Mouse (Mus musculus) gastrocnemius, adult 18-20 months (tissue): ENCODE measurements around the gene Olfr148. TPM values are rescaled to one million over a fixed set of nuclear protein-coding genes. Genes with fewer than 3 reads are reported as not detected.

Source experiments
- DNase-seq: peaks from one replicate; pipeline ENCODE4 v3.0.0; 2021; ENCODE audit warnings: low spot score
- long read RNA-seq, 2 experiments: library from polyadenylated mRNA; stranded (forward); transcript quantifications; one replicate each; pipeline ENCODE4 v2.0.0; 2021
- total RNA-seq, 2 experiments: library from RNA; stranded (reverse); gene quantifications; 2 replicates each; pipeline ENCODE4 v1.2.3; 2021

Olfr148 gene
- total RNA-seq: not detected
- long read RNA-seq, experiment 1: 0 reads
- long read RNA-seq, experiment 2: 0 reads

- DNase-seq: no peak
Measured at GRCm38 (mm10) chr9:39610355-39610754, at the start of gene Olfr148. Gene Olfr148, plus strand, starts transcription at chr9:39610655.

GRCm38 (mm10) chr9:39575469-39575868 lies 35.0 kb upstream of the Olfr148 start, which contains the start of gene Olfr959:
Gene Olfr959, minus strand, starts transcription at chr9:39575569.
- no peak for DNase-seq

GRCm38 (mm10) chr9:39577050-39577449 lies 33.4 kb upstream of the Olfr148 start:
- DNase-seq: no peak

DNA sequence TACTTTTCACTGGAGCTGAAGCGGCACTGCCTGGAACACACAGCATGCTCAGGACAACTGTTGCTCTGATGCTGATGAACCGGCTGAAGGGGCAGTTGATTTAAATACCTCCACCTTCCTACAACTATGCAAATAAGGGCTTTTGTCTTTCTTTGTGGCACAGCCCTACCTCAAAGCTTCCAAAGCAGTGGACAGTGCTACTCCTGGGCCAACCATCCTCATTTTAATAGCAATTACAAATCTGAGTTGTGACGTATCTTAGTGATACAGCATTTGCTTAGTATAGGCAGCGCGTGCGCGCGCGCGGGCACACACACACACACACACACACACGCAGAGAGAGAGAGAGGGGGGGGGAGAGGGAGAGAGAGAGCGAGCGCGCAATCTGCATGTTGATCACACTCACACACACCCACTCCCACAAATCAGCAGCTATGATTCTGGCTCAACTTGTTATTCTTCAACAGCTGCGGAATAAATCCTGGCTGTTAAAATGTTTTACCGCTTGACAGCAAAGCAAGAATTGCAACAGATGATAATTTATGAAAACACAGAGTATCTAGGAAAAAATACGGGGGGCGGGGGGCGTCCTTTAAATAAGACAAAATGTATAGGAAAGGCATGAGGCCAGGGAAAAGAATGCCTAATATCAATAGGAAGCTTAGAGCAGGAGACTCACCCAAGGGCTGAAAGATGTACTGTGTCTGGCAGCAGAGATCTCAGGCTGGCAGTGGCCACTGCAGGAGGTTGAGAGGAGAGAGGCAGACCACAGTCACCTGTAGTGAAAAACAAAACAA lies 7.7 kb upstream of the Olfr148 start:
- no peak for DNase-seq

- DNase-seq: no peak
Measured at GRCm38 (mm10) chr9:39603333-39603845, 7.1 kb upstream of the Olfr148 start.

- DNase-seq: no peak
Measured at GRCm38 (mm10) chr9:39603999-39604453, 6.4 kb upstream of the Olfr148 start, which contains the start of gene AW551984. Gene AW551984, minus strand, starts transcription at chr9:39604403.

GRCm38 (mm10) chr9:39608497-39608896 lies 2.0 kb upstream of the Olfr148 start:
- DNase-seq: no peak

DNA sequence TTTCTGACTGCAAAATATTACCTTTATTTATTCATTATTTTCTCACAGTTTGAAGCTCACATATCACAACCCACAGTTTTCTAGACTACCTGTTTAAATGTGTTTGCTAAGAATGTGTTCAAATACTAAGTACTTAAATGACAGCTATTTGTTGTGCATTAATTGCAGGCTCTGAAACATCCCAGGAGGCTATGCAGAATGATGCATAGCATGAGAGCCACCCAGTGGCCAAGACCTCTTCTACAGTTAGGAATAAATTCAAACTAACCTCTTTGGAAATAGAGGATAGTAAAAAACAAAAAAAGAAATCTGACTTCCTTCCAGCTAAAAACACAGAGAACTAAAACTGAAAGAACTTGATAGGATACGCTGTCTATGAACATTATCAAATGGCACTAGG lies 1.5 kb downstream of the Olfr148 start:
- DNase-seq: no peak

DNA sequence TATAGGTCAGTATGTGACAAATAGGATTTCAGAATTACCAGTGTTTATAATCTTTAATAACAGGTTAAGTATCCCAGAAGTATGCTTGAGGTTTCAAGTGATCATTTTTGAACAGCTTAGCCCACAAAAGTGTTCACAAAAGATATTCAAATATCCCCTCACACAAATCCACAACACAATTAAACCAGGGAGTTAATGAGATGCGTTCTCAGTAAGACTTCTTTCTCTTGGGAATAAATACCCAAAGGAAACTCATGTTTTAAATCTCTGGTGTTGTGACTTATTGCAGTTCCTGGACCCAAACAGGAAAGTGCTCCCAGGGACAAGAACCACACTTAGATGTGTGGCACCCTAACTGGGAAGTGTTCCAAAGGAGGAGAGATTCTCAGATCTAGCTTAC lies 10.6 kb downstream of the Olfr148 start, which contains the start of gene Olfr960:
TSS of gene Olfr960 (plus strand) at position 301 of the 400 bp plus-strand sequence.
- no peak for DNase-seq

- no peak for DNase-seq
Measured at GRCm38 (mm10) chr9:39623783-39624182, 13.3 kb downstream of the Olfr148 start.

GRCm38 (mm10) chr9:39624711-39625110 lies 14.3 kb downstream of the Olfr148 start:
- no peak for DNase-seq

- no peak for DNase-seq
Measured at GRCm38 (mm10) chr9:39629069-39629468, 18.6 kb downstream of the Olfr148 start.

GRCm38 (mm10) chr9:39633913-39634594 lies 23.6 kb downstream of the Olfr148 start:
- no peak for DNase-seq

DNA sequence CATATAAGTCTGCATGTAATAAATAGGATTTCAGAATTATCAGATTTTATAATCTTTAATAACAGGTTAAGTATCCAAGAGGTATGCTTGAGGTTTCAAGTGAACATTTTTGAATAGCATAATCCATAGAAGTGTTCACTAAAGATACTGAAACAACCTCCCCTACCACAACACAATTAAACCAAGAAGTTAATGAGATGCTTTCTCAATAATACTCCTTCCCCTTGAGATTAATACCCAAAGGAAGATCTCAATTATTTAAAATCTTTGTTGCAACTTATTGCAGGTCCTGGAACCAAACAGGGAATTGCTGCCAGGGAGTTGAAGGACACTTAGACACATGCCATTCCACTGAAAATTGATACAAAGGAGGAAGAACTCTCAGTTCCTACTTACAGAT lies 34.3 kb downstream of the Olfr148 start, which contains the start of gene Olfr961:
TSS of gene Olfr961 (plus strand) at position 301 of the 400 bp plus-strand sequence.
- DNase-seq: no peak

DNA sequence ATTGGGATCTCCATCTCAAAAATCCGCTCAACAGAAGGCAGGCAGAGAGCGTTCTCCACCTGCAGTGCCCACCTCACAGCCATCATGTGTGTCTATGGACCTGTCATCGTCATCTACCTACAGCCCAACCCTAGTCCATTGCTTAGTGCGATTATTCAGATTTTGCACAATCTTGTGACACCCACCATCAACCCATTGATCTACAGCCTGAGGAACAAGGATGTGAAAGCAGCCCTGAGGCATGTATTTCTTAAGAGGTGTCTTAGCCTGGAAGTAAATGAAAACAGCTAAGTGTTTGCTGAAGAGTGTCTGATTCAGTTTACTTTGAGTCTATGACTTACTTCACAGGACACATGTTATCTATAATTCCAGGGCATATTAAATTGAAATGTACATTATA lies 36.9 kb downstream of the Olfr148 start:
- DNase-seq: no peak

- DNase-seq: no peak
Measured at GRCm38 (mm10) chr9:39654756-39655396, 44.4 kb downstream of the Olfr148 start.

Other genes with a start within 250 kb of the Olfr148 start
- not detected for gene Olfr951, start 223.2 kb upstream of the Olfr148 start, total RNA-seq
- not detected for gene Olfr952, start 183.5 kb upstream of the Olfr148 start, total RNA-seq
- gene Olfr954, start 154.0 kb upstream of the Olfr148 start, total RNA-seq: not detected
- gene Olfr955, start 138.7 kb upstream of the Olfr148 start, total RNA-seq: not detected
- not detected for gene Olfr44, start 116.7 kb upstream of the Olfr148 start, total RNA-seq
- gene Olfr957, start 94.8 kb upstream of the Olfr148 start, total RNA-seq: not detected
- gene Olfr958, start 56.6 kb upstream of the Olfr148 start, total RNA-seq: not detected
- not detected for gene Olfr959, start 35.1 kb upstream of the Olfr148 start, total RNA-seq
- gene AW551984, start 6.3 kb upstream of the Olfr148 start, total RNA-seq: under 1 TPM; 0.38 to 0.66 TPM
- not detected for gene Olfr960, start 10.7 kb downstream of the Olfr148 start, total RNA-seq
- gene Olfr961, start 34.4 kb downstream of the Olfr148 start, total RNA-seq: not detected
- not detected for gene Olfr963, start 56.5 kb downstream of the Olfr148 start, total RNA-seq
- gene Olfr149, start 96.5 kb downstream of the Olfr148 start, total RNA-seq: not detected
- not detected for gene Olfr965, start 100.7 kb downstream of the Olfr148 start, total RNA-seq
- not detected for gene Olfr150, start 120.3 kb downstream of the Olfr148 start, total RNA-seq
- not detected for gene Olfr967, start 135.6 kb downstream of the Olfr148 start, total RNA-seq
- gene Olfr968, start 172.6 kb downstream of the Olfr148 start, total RNA-seq: not detected
- gene Olfr969, start 180.3 kb downstream of the Olfr148 start, total RNA-seq: not detected
- not detected for gene Olfr970, start 198.2 kb downstream of the Olfr148 start, total RNA-seq
- gene Olfr971, start 226.2 kb downstream of the Olfr148 start, total RNA-seq: not detected